Comparison of ENCODE assay signal across 8 mouse cellular contexts in genomic region chr6:125480396-125481361, GRCm38 (mm10). TPM values are rescaled to one million over a fixed set of nuclear protein-coding genes. Genes with fewer than 3 reads are reported as not detected.
DNase-seq lines count a peak whose midpoint lies in the region; ATAC-seq and TF ChIP-seq lines count a peak whose summit lies in the region.

No protein-coding gene starts in this region.

- ATAC-seq in heart, embryonic 11.5 days (replicated peaks; ENCODE audit: insufficient number of reproducible peaks, low FRiP score, low TSS enrichment): no peak
- peak; percentile 65 for ATAC-seq in common myeloid progenitor, adult 5-6 weeks (replicated peaks; ENCODE audit: low read depth, poor library complexity, severe bottlenecking)
- ATAC-seq in intestine, postnatal 0 days: no peak
- ATAC-seq in megakaryocyte, adult 5-6 weeks (ENCODE audit: poor library complexity, severe bottlenecking): peak; percentile 47

- no peaks in the 10 kb centered on the region for H3K36me3 ChIP-seq in heart, embryonic 11.5 days (ENCODE audit: control insufficient read depth, insufficient read depth, low read length)
- no peaks in the 10 kb centered on the region for H3K36me3 ChIP-seq in intestine, postnatal 0 days (ENCODE audit: control insufficient read depth, insufficient read depth)

- DNase-seq in heart, adult 8-10 months (ENCODE audit: low spot score): no peak
- peak; percentile 82 for DNase-seq in CD4-positive helper T cell, adult 2 months (ENCODE audit: low read depth, low spot score)
- peak; percentile 56 for DNase-seq in thymus, postnatal 4 days
- DNase-seq in layer of hippocampus, adult 18-20 months (ENCODE audit: low spot score in 2 of 2): no peak

- 23% methylated on average over 12 of the region's 12 CpGs for WGBS in heart, embryonic 11.5 days (ENCODE audit: insufficient replicate concordance)
- whole genome bisulfite sequencing in intestine, postnatal 0 days: 46% methylated on average over 12 of the region's 12 CpGs

- no peak overlapping the region for H3K9ac ChIP-seq in heart, embryonic 11.5 days (ENCODE audit: low read depth, low read length)
- no peak overlapping the region for H3K9ac ChIP-seq in intestine, postnatal 0 days (ENCODE audit: low read depth, low read length)

- peaks cover 12% of the 10 kb centered on the region; the same call in 1 of the 2 replicates for H3K27me3 ChIP-seq in heart, embryonic 11.5 days (ENCODE audit: control insufficient read depth, insufficient read depth, low read length)
- H3K27me3 ChIP-seq in intestine, postnatal 0 days (replicated peaks; ENCODE audit: control insufficient read depth, insufficient read depth, low read length): no peaks in the 10 kb centered on the region

- peaks cover 39% of the 10 kb centered on the region for H3K4me1 ChIP-seq in heart, embryonic 11.5 days (ENCODE audit: control insufficient read depth, insufficient read depth, low read length)
- H3K4me1 ChIP-seq in intestine, postnatal 0 days (replicated peaks; ENCODE audit: control insufficient read depth, insufficient read depth, low read length): peaks cover 9% of the 10 kb centered on the region

- peak overlapping the region; percentile 27 for H3K4me2 ChIP-seq in heart, embryonic 11.5 days
- 0 out of 2 replicates have a peak overlapping the region, but pooled peaks have one; percentile 9 for H3K4me2 ChIP-seq in intestine, postnatal 0 days (replicated peaks; ENCODE audit: low read depth)

- no peaks in the 10 kb centered on the region for H3K9me3 ChIP-seq in heart, embryonic 11.5 days (replicated peaks; ENCODE audit: control insufficient read depth, low read length)
- H3K9me3 ChIP-seq in intestine, postnatal 0 days (ENCODE audit: control insufficient read depth): no peaks in the 10 kb centered on the region

- no peak overlapping the region for H3K4me3 ChIP-seq in heart, embryonic 11.5 days (ENCODE audit: low read depth, low read length)
- H3K4me3 ChIP-seq in intestine, postnatal 0 days (ENCODE audit: low read depth, low read length): no peak overlapping the region

- no peak for TF ChIP-seq CTCF in intestine, postnatal 0 days (IDR thresholded peaks at IDR 0.05; ENCODE audit: low read depth)

- H3K27ac ChIP-seq in heart, embryonic 11.5 days (ENCODE audit: low read depth, low read length): peak overlapping the region; percentile 73
- H3K27ac ChIP-seq in intestine, postnatal 0 days (ENCODE audit: low read depth, low read length): peak overlapping the region; percentile 7; the same call in 1 of the 2 replicates

RNA-seq across cellular contexts. Expression of gene Cd9, which starts 13.9 kb away (rescaled TPM):
- polyA plus RNA-seq in heart, embryonic 11.5 days (2014; fragmentation: Nextera tagmentation; extraction: Ambion mirVana): 70.9 and 80.8 TPM in 2 replicates
- 10 to 100 TPM; 39.4 to 57.8 (median 46.4) TPM for total RNA-seq in heart, adult 8-10 months (2022)
- 54.4 and 64.8 TPM in 2 replicates for total RNA-seq in common myeloid progenitor, adult 5-6 weeks (2017)
- polyA plus RNA-seq in intestine, postnatal 0 days (2015; fragmentation: Nextera tagmentation; extraction: Ambion mirVana): 96.1 and 99.5 TPM in 2 replicates
- total RNA-seq in megakaryocyte, adult 5-6 weeks (2015): 100 and 106 TPM in 2 replicates
- 65.5 and 74.0 TPM in 2 replicates for total RNA-seq in megakaryocyte, adult 5-6 weeks (2017)
- 10 to 100 TPM; 52.0 to 55.1 TPM for total RNA-seq in layer of hippocampus, adult 18-20 months (2021)

Comparison
In these comparisons a context has a peak if more than half of its experiments do, and no peak if none do; other contexts are left out.
1. ATAC-seq: peak in common myeloid progenitor, adult 5-6 weeks (single experiment) and megakaryocyte, adult 5-6 weeks (single experiment); none in heart, embryonic 11.5 days (single experiment) and intestine, postnatal 0 days (single experiment).
2. DNase-seq: peak in CD4-positive helper T cell, adult 2 months (single experiment) and thymus, postnatal 4 days (single experiment); none in heart, adult 8-10 months (single experiment) and layer of hippocampus, adult 18-20 months (0 of 2).